Comparison of ENCODE assay signal across 9 mouse cellular contexts in genomic region chr11:6923917-6924316, GRCm38 (mm10).
A peak's percentile ranks its signal among the peaks of the same experiment; 100 is the strongest.
DNase-seq lines count a peak whose midpoint lies in the region; ATAC-seq and TF ChIP-seq lines count a peak whose summit lies in the region.
"Had no signal": no experiment of that assay in that cellular context is flagged by ENCODE, and none has a peak within 500 bp of the region (broad histone marks: within the 10 kb centered on the region; RNA-seq: fewer than 3 reads in every experiment).

No protein-coding gene starts in this region.

- H3K9ac ChIP-seq in embryonic facial prominence, embryonic 12.5 days: no peak overlapping the region

- no peak for TF ChIP-seq CTCF in cerebellum, adult 2 months (IDR thresholded peaks at IDR 0.05; ENCODE audit: borderline replicate concordance, insufficient read depth, low read depth, low read length)

- no peaks in the 10 kb centered on the region for H3K27me3 ChIP-seq in embryonic facial prominence, embryonic 12.5 days
- H3K27me3 ChIP-seq in limb, embryonic 10.5 days (ENCODE audit: low read depth, poor library complexity, severe bottlenecking): peaks cover 7% of the 10 kb centered on the region; the same call in 1 of the 2 replicates
- no peaks in the 10 kb centered on the region for H3K27me3 ChIP-seq in cerebellum, adult 2 months (ENCODE audit: control insufficient read depth, insufficient read depth, low read length)
- H3K27me3 ChIP-seq: megakaryocyte, embryonic 14.5 days had no signal

- 0 out of 2 replicates have a peak overlapping the region, but pooled peaks have one; percentile 11 for H3K27ac ChIP-seq in embryonic facial prominence, embryonic 12.5 days
- H3K27ac ChIP-seq in limb, embryonic 10.5 days: no peak overlapping the region
- no peak overlapping the region for H3K27ac ChIP-seq in cerebellum, adult 2 months (ENCODE audit: insufficient read depth, low read length)

- ATAC-seq in embryonic facial prominence, embryonic 12.5 days (ENCODE audit: insufficient number of reproducible peaks, insufficient read depth, low FRiP score, low TSS enrichment): peak; percentile 65; the same call in 1 of the 2 replicates

- WGBS in embryonic facial prominence, embryonic 12.5 days: 7% methylated on average over 6 of the region's 6 CpGs
- WGBS in limb, embryonic 10.5 days: 7% methylated on average over 6 of the region's 6 CpGs
- 62% methylated on average over 6 of the region's 6 CpGs for WGBS in cerebellum, adult 2 months

- no peak for TF ChIP-seq POLR2A in cerebellum, adult 2 months (IDR thresholded peaks at IDR 0.05; ENCODE audit: borderline replicate concordance, insufficient read depth, low read length)

- peak; percentile 37 to 57 for DNase-seq in kidney, postnatal 4 days
- DNase-seq in kidney, adult 9 months: no peak
- peak; percentile 43 for DNase-seq in limb, embryonic 10.5 days (ENCODE audit: low spot score)
- DNase-seq in retina, embryonic 14.5 days (ENCODE audit: low spot score): peak; percentile 30
- DNase-seq in cerebellum, adult 2 months: no peak
- DNase-seq in right cerebral cortex, postnatal 4 days: no peak
- DNase-seq: cerebellum, adult 9-11 months had no signal

- H3K4me2 ChIP-seq in embryonic facial prominence, embryonic 12.5 days (replicated peaks): peak overlapping the region; percentile 34

- no peaks in the 10 kb centered on the region for H3K9me3 ChIP-seq in embryonic facial prominence, embryonic 12.5 days
- no peaks in the 10 kb centered on the region for H3K9me3 ChIP-seq in limb, embryonic 10.5 days (replicated peaks)

- H3K36me3 ChIP-seq in embryonic facial prominence, embryonic 12.5 days: no peaks in the 10 kb centered on the region
- H3K36me3 ChIP-seq in limb, embryonic 10.5 days: no peaks in the 10 kb centered on the region

- H3K4me3 ChIP-seq in embryonic facial prominence, embryonic 12.5 days: no peak overlapping the region
- H3K4me3 ChIP-seq in limb, embryonic 10.5 days: peak overlapping the region; percentile 11
- no peak overlapping the region for H3K4me3 ChIP-seq in cerebellum, adult 2 months (replicated peaks; ENCODE audit: insufficient read depth, low read depth, low read length)
- H3K4me3 ChIP-seq: megakaryocyte, embryonic 14.5 days had no signal

- H3K4me1 ChIP-seq in embryonic facial prominence, embryonic 12.5 days: peaks cover 12% of the 10 kb centered on the region
- peaks cover 16% of the 10 kb centered on the region for H3K4me1 ChIP-seq in limb, embryonic 10.5 days
- no peaks in the 10 kb centered on the region for H3K4me1 ChIP-seq in cerebellum, adult 2 months (ENCODE audit: control insufficient read depth, insufficient read depth, low read length)
- H3K4me1 ChIP-seq: megakaryocyte, embryonic 14.5 days had no signal

Comparison
In these comparisons a context has a peak if more than half of its experiments do, and no peak if none do; other contexts are left out.
1. DNase-seq: peak in kidney, postnatal 4 days (2 of 2), limb, embryonic 10.5 days (single experiment) and retina, embryonic 14.5 days (single experiment); none in kidney, adult 9 months (single experiment), cerebellum, adult 2 months (0 of 2) and right cerebral cortex, postnatal 4 days (single experiment).